Mouse (Mus musculus) ES-CJ7 (cell line): ENCODE data around the gene Rpusd2.

Experiments used
- DNase-seq: peaks from one replicate; pipeline ENCODE4 v3.0.0; 2011; ENCODE audit warnings: low read depth, low spot score

The Rpusd2 gene

GRCm38 (mm10) chr2:119028941-119029551, 5.5 kb upstream of the Rpusd2 start, which contains the start of gene Ccdc32:
Gene Ccdc32, minus strand, starts transcription at chr2:119029393.
- DNase-seq, result peak; percentile 93

- DNase-seq, result no peak
These were observed 2.4 kb upstream of the Rpusd2 start for GRCm38 (mm10) chr2:119032191-119032590.

- DNase-seq, result no peak
These were observed 781 bp downstream of the Rpusd2 start for GRCm38 (mm10) chr2:119035397-119035745.

GRCm38 (mm10) chr2:119040882-119041281, 6.3 kb downstream of the Rpusd2 start:
- DNase-seq, result peak; percentile 39

- DNase-seq, result peak; percentile 24
These were observed 10.6 kb downstream of the Rpusd2 start for GRCm38 (mm10) chr2:119045163-119045562.

GRCm38 (mm10) chr2:119046649-119047611, 12.3 kb downstream of the Rpusd2 start, which contains the start of gene Knl1:
Gene Knl1, plus strand, starts transcription at chr2:119047119.
- DNase-seq, result peak; percentile 95

GRCm38 (mm10) chr2:119047849-119048248, 13.3 kb downstream of the Rpusd2 start:
- DNase-seq, result peak; percentile 34

- DNase-seq, result no peak
These were observed 15.6 kb downstream of the Rpusd2 start for GRCm38 (mm10) chr2:119050132-119050650.

GRCm38 (mm10) chr2:119060139-119060538, 25.5 kb downstream of the Rpusd2 start:
- DNase-seq, result no peak

- no peak for DNase-seq
These were observed 37.8 kb downstream of the Rpusd2 start for GRCm38 (mm10) chr2:119072397-119072796.

- DNase-seq, result peak; percentile 23
These were observed 51.6 kb downstream of the Rpusd2 start for GRCm38 (mm10) chr2:119086156-119086555.
